7 mouse cellular contexts compared by ENCODE assay signal in the genomic region with DNA sequence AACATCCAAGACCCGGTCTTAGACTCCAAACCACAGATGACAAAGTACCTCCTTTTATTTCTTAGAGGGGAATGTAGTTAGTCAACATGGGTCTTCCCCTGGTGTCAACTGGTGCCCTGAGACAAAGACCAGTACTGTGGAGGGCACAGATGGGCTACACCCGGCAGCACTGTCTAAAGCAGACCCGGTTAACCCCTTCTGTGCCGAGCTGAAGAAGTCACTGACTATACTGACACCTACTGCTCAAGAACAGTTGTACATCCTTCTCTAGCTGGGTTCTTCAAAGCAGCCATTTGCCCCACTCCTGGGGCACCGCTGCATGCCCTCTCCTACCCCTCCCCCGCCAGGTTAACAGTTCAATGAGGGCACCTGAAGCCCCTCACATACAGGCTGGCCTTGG.
A peak's percentile ranks its signal among the peaks of the same experiment; 100 is the strongest.
DNase-seq lines count a peak whose midpoint lies in the region; TF ChIP-seq lines count a peak whose summit lies in the region.

No protein-coding gene starts in this region.

- peak; percentile 20; the same call in 1 of the 2 replicates for TF ChIP-seq CTCF in bone marrow macrophage, adult 2 months (IDR thresholded peaks at IDR 0.05; ENCODE audit: low read depth, low read length)

- H3K4me1 ChIP-seq in bone marrow macrophage, adult 2 months (ENCODE audit: control insufficient read depth, insufficient read depth, low read length), result peaks cover 22% of the 10 kb centered on the region

- no peak for TF ChIP-seq POLR2A in bone marrow macrophage, adult 2 months (IDR thresholded peaks at IDR 0.05; ENCODE audit: borderline replicate concordance, low read depth, low read length)

- H3K4me3 ChIP-seq in bone marrow macrophage, adult 2 months (ENCODE audit: insufficient read depth, low read length), result no peak overlapping the region

- peak; percentile 38 for DNase-seq in left cerebral cortex, adult 11 months (ENCODE audit: low spot score)
- DNase-seq in left cerebral cortex, adult 9 months (ENCODE audit: low spot score in 2 of 2), result no peak
- DNase-seq in embryo, embryonic 11.5 days (ENCODE audit: low read depth, low spot score), result peak; percentile 43
- peak; percentile 64 to 78 for DNase-seq in left cerebral cortex, postnatal 10 days (ENCODE audit: extremely low spot score in 1 of 2, low spot score in 2 of 2)
- peak; percentile 88 for DNase-seq in retina, postnatal 1 day
- no peak for DNase-seq in adrenal gland, adult 18-20 months (ENCODE audit: low spot score in 2 of 2)

- no peak overlapping the region for H3K27ac ChIP-seq in bone marrow macrophage, adult 2 months (ENCODE audit: insufficient read depth, low read depth, low read length)

- intact Hi-C loops in left cerebral cortex, postnatal 10 days (cut with DNase I), result loop anchor here (5.0 to 10.0 kb wide), 3 partner anchors 95 to 307 kb away; no protein-coding TSS in a partner anchor

Comparison
In these comparisons a context has a peak if more than half of its experiments do, and no peak if none do; other contexts are left out.
1. DNase-seq: peak in left cerebral cortex, adult 11 months (single experiment), embryo, embryonic 11.5 days (single experiment), left cerebral cortex, postnatal 10 days (2 of 2) and retina, postnatal 1 day (single experiment); none in left cerebral cortex, adult 9 months (0 of 2) and adrenal gland, adult 18-20 months (0 of 2).